Comparison of ENCODE assay signal across 9 mouse cellular contexts in the genomic region with DNA sequence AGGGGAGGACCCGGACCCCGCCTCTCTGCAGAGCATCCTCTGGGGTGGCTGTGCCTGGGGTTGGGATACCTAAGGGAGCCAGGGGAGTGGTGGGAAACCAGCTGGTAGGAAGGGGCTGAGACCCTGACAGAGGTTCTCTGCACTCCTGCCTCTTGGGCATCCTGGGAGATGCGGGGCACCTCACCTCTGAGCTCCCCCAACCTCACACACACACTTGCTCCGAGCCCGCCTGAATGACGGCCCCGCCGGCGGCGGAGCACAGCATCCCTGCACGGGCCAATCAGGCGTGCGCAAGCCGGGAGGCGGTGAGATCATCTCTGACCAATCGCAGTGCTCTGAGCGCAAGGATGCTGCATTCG. TPM values are rescaled to one million over a fixed set of nuclear protein-coding genes. Genes with fewer than 3 reads are reported as not detected.
DNase-seq lines count a peak whose midpoint lies in the region; ATAC-seq and TF ChIP-seq lines count a peak whose summit lies in the region.
"Had no signal": no experiment of that assay in that cellular context is flagged by ENCODE, and none has a peak within 500 bp of the region (broad histone marks: within the 10 kb centered on the region; RNA-seq: fewer than 3 reads in every experiment).

No protein-coding gene starts in this region.

- in situ Hi-C loops in ES-E14 (cut with MboI; ENCODE audit: low sequenced_read_pairs in 2 of 2, unreplicated experiment in 2 of 2): no loop called here

- under 1% methylated on average over 18 of the region's 18 CpGs for WGBS in forebrain, embryonic 15.5 days
- 9% methylated on average over 18 of the region's 18 CpGs for WGBS in midbrain, embryonic 15.5 days

- peak; percentile 93 for ATAC-seq in forebrain, embryonic 15.5 days (replicated peaks)
- peak; percentile 94 for ATAC-seq in midbrain, embryonic 15.5 days (replicated peaks)

- no peaks in the 10 kb centered on the region for H3K27me3 ChIP-seq in forebrain, embryonic 15.5 days
- no peaks in the 10 kb centered on the region for H3K27me3 ChIP-seq in midbrain, embryonic 15.5 days (replicated peaks)

- peak overlapping the region; percentile 97 for H3K4me2 ChIP-seq in forebrain, embryonic 15.5 days (replicated peaks)
- peak overlapping the region; percentile 74 for H3K4me2 ChIP-seq in midbrain, embryonic 15.5 days

- H3K9ac ChIP-seq in ES-E14 (ENCODE audit: insufficient read depth, low read depth, low read length, poor library complexity, severe bottlenecking): no peak overlapping the region
- H3K9ac ChIP-seq in forebrain, embryonic 15.5 days (replicated peaks): peak overlapping the region; percentile 92
- peak overlapping the region; percentile 90 for H3K9ac ChIP-seq in midbrain, embryonic 15.5 days

- no peak overlapping the region for H3K27ac ChIP-seq in ES-E14 (ENCODE audit: insufficient read depth, low read depth, low read length, poor library complexity, severe bottlenecking)
- H3K27ac ChIP-seq in forebrain, embryonic 15.5 days (replicated peaks): peak overlapping the region; percentile 89
- H3K27ac ChIP-seq in midbrain, embryonic 15.5 days: peak overlapping the region; percentile 90

- peak overlapping the region; percentile 65 to 76 for H3K4me3 ChIP-seq in ES-E14 (ENCODE audit: insufficient read depth in 1 of 2, low read depth in 1 of 2, low read length in 2 of 2, poor library complexity in 1 of 2, severe bottlenecking in 1 of 2)
- peak overlapping the region; percentile 93 for H3K4me3 ChIP-seq in forebrain, embryonic 15.5 days
- peak overlapping the region; percentile 69 for H3K4me3 ChIP-seq in midbrain, embryonic 15.5 days
- H3K4me3 ChIP-seq: myocyte had no signal

- peaks cover 0 to 2% of the 10 kb centered on the region in 2 experiments; a peak in 1 of 4 replicates for H3K4me1 ChIP-seq in ES-E14 (ENCODE audit: control insufficient read depth in 2 of 2, insufficient read depth in 2 of 2, low read length in 2 of 2, poor library complexity in 1 of 2)
- H3K4me1 ChIP-seq in forebrain, embryonic 15.5 days: peaks cover 38% of the 10 kb centered on the region
- H3K4me1 ChIP-seq in midbrain, embryonic 15.5 days: peaks cover 29% of the 10 kb centered on the region

- no peak for DNase-seq in ES-E14 (ENCODE audit: low read depth, low spot score)
- peak; percentile 89 for DNase-seq in cerebellum, adult 11 months
- peak; percentile 76 to 83 for DNase-seq in layer of hippocampus, postnatal 14 days (ENCODE audit: low spot score in 2 of 2)
- no peak for DNase-seq in c-Kit-positive CD71-positive TER-119-positive erythroid progenitor cells, embryonic 14.5 days (ENCODE audit: low spot score)
- no peak for DNase-seq in gastrocnemius, postnatal 25 days
- DNase-seq in thymus, postnatal 10 days (ENCODE audit: low spot score in 2 of 2): no peak

- no peaks in the 10 kb centered on the region; the same call in 1 of the 2 replicates for H3K36me3 ChIP-seq in ES-E14 (ENCODE audit: control insufficient read depth, insufficient read depth, low read length, poor library complexity, severe bottlenecking)
- H3K36me3 ChIP-seq in forebrain, embryonic 15.5 days: peaks cover 24% of the 10 kb centered on the region
- H3K36me3 ChIP-seq in midbrain, embryonic 15.5 days (replicated peaks): peaks cover 23% of the 10 kb centered on the region

- H3K9me3 ChIP-seq in ES-E14 (ENCODE audit: control insufficient read depth, insufficient read depth, low read depth, low read length): no peaks in the 10 kb centered on the region
- H3K9me3 ChIP-seq in forebrain, embryonic 15.5 days: no peaks in the 10 kb centered on the region
- no peaks in the 10 kb centered on the region for H3K9me3 ChIP-seq in midbrain, embryonic 15.5 days

TF ChIP-seq in ES-E14, 5 proteins besides CTCF, POLR2A, EP300 and RAD21:
- TF ChIP-seq HCFC1 (IDR thresholded peaks at IDR 0.05; ENCODE audit: borderline replicate concordance, insufficient read depth, low read length) (no peak), ZC3H11A (IDR thresholded peaks at IDR 0.05; ENCODE audit: borderline replicate concordance, low read depth, low read length) (no peak), ZNF384 (IDR thresholded peaks at IDR 0.05; ENCODE audit: low read depth, low read length) (no peak), MAFK (IDR thresholded peaks at IDR 0.05; ENCODE audit: insufficient read depth, low read depth, low read length) (no peak), CHD2 (IDR thresholded peaks at IDR 0.05; ENCODE audit: low read depth, low read length) (no peak)

RNA-seq across cellular contexts. Expression of gene 6330409D20Rik, which starts 1.3 kb away (rescaled TPM):
- not detected in 2 replicates for total RNA-seq in ES-E14 (2012; rRNA removed)
- polyA plus RNA-seq in forebrain, embryonic 15.5 days (2015; fragmentation: Nextera tagmentation; extraction: Ambion mirVana): 2.4 and 2.7 TPM in 2 replicates
- total RNA-seq in layer of hippocampus, postnatal 14 days (2021): 1 to 10 TPM; 2.8 to 2.9 TPM
- polyA plus RNA-seq in midbrain, embryonic 15.5 days (2015; fragmentation: Nextera tagmentation; extraction: Ambion mirVana): 3.4 and 4.1 TPM in 2 replicates
- not detected for total RNA-seq in gastrocnemius, postnatal 25 days (2021)
- polyA plus RNA-seq: myocyte had no signal

RNA-seq across cellular contexts. Expression of gene Tor2a, which starts 14.9 kb away (rescaled TPM):
- 75.9 and 124 TPM in 2 replicates for total RNA-seq in ES-E14 (2012; rRNA removed)
- 63.2 and 66.3 TPM in 2 replicates for polyA plus RNA-seq in forebrain, embryonic 15.5 days (2015; fragmentation: Nextera tagmentation; extraction: Ambion mirVana)
- total RNA-seq in layer of hippocampus, postnatal 14 days (2021): 10 to 100 TPM; 29.7 to 31.2 TPM
- polyA plus RNA-seq in midbrain, embryonic 15.5 days (2015; fragmentation: Nextera tagmentation; extraction: Ambion mirVana): 54.1 and 55.9 TPM in 2 replicates
- total RNA-seq in gastrocnemius, postnatal 25 days (2021): 1 to 10 TPM; 4.9 to 5.7 TPM

RNA-seq across cellular contexts. Expression of gene Sh2d3c, which starts 21.3 kb away (rescaled TPM):
- total RNA-seq in ES-E14 (2012; rRNA removed): 1.7 and 1.8 TPM in 2 replicates
- 39.5 and 39.7 TPM in 2 replicates for polyA plus RNA-seq in forebrain, embryonic 15.5 days (2015; fragmentation: Nextera tagmentation; extraction: Ambion mirVana)
- total RNA-seq in layer of hippocampus, postnatal 14 days (2021): 10 to 100 TPM; 31.4 to 33.2 TPM
- 54.7 and 57.2 TPM in 2 replicates for polyA plus RNA-seq in midbrain, embryonic 15.5 days (2015; fragmentation: Nextera tagmentation; extraction: Ambion mirVana)
- total RNA-seq in gastrocnemius, postnatal 25 days (2021): 1 to 10 TPM; 4.2 to 8.4 TPM

RNA-seq across cellular contexts. Expression of gene Cdk9, which starts 29.3 kb away (rescaled TPM):
- total RNA-seq in ES-E14 (2012; rRNA removed): 68.0 and 72.4 TPM in 2 replicates
- 88.0 and 98.2 TPM in 2 replicates for polyA plus RNA-seq in forebrain, embryonic 15.5 days (2015; fragmentation: Nextera tagmentation; extraction: Ambion mirVana)
- total RNA-seq in layer of hippocampus, postnatal 14 days (2021): 10 to 100 TPM; 88.8 to 91.1 TPM
- 73.5 and 76.5 TPM in 2 replicates for polyA plus RNA-seq in midbrain, embryonic 15.5 days (2015; fragmentation: Nextera tagmentation; extraction: Ambion mirVana)
- total RNA-seq in gastrocnemius, postnatal 25 days (2021): 10 to 100 TPM; 17.2 to 20.0 TPM

RNA-seq across cellular contexts. Expression of gene Ttc16, which starts 33.3 kb away (rescaled TPM):
- 0.94 and 2.2 TPM in 2 replicates for total RNA-seq in ES-E14 (2012; rRNA removed)
- polyA plus RNA-seq in forebrain, embryonic 15.5 days (2015; fragmentation: Nextera tagmentation; extraction: Ambion mirVana): 0.61 and 0.66 TPM in 2 replicates
- total RNA-seq in layer of hippocampus, postnatal 14 days (2021): 1 to 10 TPM in 1 of 2 experiments, under 1 TPM in 1; 0.33 to 1.6 TPM
- 0.89 and 0.92 TPM in 2 replicates for polyA plus RNA-seq in midbrain, embryonic 15.5 days (2015; fragmentation: Nextera tagmentation; extraction: Ambion mirVana)
- not detected for total RNA-seq in gastrocnemius, postnatal 25 days (2021)

Comparison
In these comparisons a context has a peak if more than half of its experiments do, and no peak if none do; other contexts are left out.
1. DNase-seq: peak in cerebellum, adult 11 months (single experiment) and layer of hippocampus, postnatal 14 days (2 of 2); none in ES-E14 (single experiment), c-Kit-positive CD71-positive TER-119-positive erythroid progenitor cells, embryonic 14.5 days (single experiment), gastrocnemius, postnatal 25 days (single experiment) and thymus, postnatal 10 days (0 of 2).
2. RNA of gene Tor2a, which starts 14.9 kb away (total RNA-seq): 75.9 to 124 TPM in ES-E14 and 29.7 to 31.2 TPM in layer of hippocampus, postnatal 14 days; 4.9 to 5.7 TPM in gastrocnemius, postnatal 25 days; every median in the first group is over 4 times any median in the second.
3. Peak in every context shown above with its lines, with median percentiles within 50 percentile points of each other: H3K4me3 ChIP-seq.